10 mouse cellular contexts compared by ENCODE assay signal in genomic region chr14:118690336-118690735, GRCm38 (mm10). TPM values are rescaled to one million over a fixed set of nuclear protein-coding genes. Genes with fewer than 3 reads are reported as not detected.
DNase-seq lines count a peak whose midpoint lies in the region; ATAC-seq and TF ChIP-seq lines count a peak whose summit lies in the region.
"Had no signal": no experiment of that assay in that cellular context is flagged by ENCODE, and none has a peak within 500 bp of the region (broad histone marks: within the 10 kb centered on the region; RNA-seq: fewer than 3 reads in every experiment).

No protein-coding gene starts in this region.

- H3K4me2 ChIP-seq in liver, embryonic 12.5 days: no peak overlapping the region
- H3K4me2 ChIP-seq: liver, embryonic 13.5 days had no signal

- ATAC-seq in liver, embryonic 12.5 days: no peak

- H3K4me1 ChIP-seq in heart, embryonic 10.5 days: 0 out of 2 replicates have a peak, but pooled peaks cover 6% of the 10 kb centered on the region
- H3K4me1 ChIP-seq in liver, embryonic 12.5 days: peaks cover 18% of the 10 kb centered on the region; the same call in 1 of the 2 replicates

- DNase-seq in heart, adult 11 months: peak; percentile 93
- no peak for DNase-seq in heart, embryonic 10.5 days (ENCODE audit: low spot score)
- DNase-seq in liver: no peak
- DNase-seq in brain, embryonic 14.5 days (ENCODE audit: low read depth): peak; percentile 49
- DNase-seq in lung, postnatal 4 days: peak; percentile 22 to 40
- no peak for DNase-seq in thymus, postnatal 36 days
- no peak for DNase-seq in spleen, postnatal 36 days (ENCODE audit: low spot score in 2 of 2)
- DNase-seq: liver, embryonic 13.5 days; retina, postnatal 1 day had no signal

- H3K4me3 ChIP-seq in heart, embryonic 10.5 days: no peak overlapping the region
- no peak overlapping the region for H3K4me3 ChIP-seq in liver, embryonic 12.5 days
- H3K4me3 ChIP-seq: liver, embryonic 13.5 days had no signal

- no peak for TF ChIP-seq CTCF in brain, embryonic 14.5 days (IDR thresholded peaks at IDR 0.05; ENCODE audit: borderline replicate concordance, extremely low read depth, insufficient read depth, insufficient read length)

- no peak for TF ChIP-seq POLR2A in brain, embryonic 14.5 days (IDR thresholded peaks at IDR 0.05; ENCODE audit: borderline replicate concordance, extremely low read depth, insufficient read depth, insufficient read length, poor library complexity, severe bottlenecking)

- WGBS in heart, embryonic 10.5 days: 81% methylated on average over 10 of the region's 10 CpGs
- WGBS in liver, embryonic 12.5 days (ENCODE audit: insufficient replicate concordance): 67% methylated on average over 10 of the region's 10 CpGs

- peak overlapping the region; percentile 31; the same call in 1 of the 2 replicates for H3K9ac ChIP-seq in liver, embryonic 12.5 days
- H3K9ac ChIP-seq: liver, embryonic 13.5 days had no signal

- 0 out of 2 replicates have a peak, but pooled peaks cover 4% of the 10 kb centered on the region for H3K27me3 ChIP-seq in heart, embryonic 10.5 days (ENCODE audit: insufficient read depth, poor library complexity, severe bottlenecking)
- H3K27me3 ChIP-seq in liver, embryonic 12.5 days (replicated peaks): no peaks in the 10 kb centered on the region
- H3K27me3 ChIP-seq: liver, embryonic 13.5 days had no signal

- no peak overlapping the region for H3K27ac ChIP-seq in heart, embryonic 10.5 days
- H3K27ac ChIP-seq in liver, embryonic 12.5 days: no peak overlapping the region
- H3K27ac ChIP-seq: liver, embryonic 13.5 days had no signal

- no peaks in the 10 kb centered on the region for H3K36me3 ChIP-seq in heart, embryonic 10.5 days
- H3K36me3 ChIP-seq in liver, embryonic 12.5 days: no peaks in the 10 kb centered on the region
- H3K36me3 ChIP-seq: liver, embryonic 13.5 days had no signal

- H3K9me3 ChIP-seq in heart, embryonic 10.5 days: no peaks in the 10 kb centered on the region
- no peaks in the 10 kb centered on the region for H3K9me3 ChIP-seq in liver, embryonic 12.5 days (replicated peaks)
- H3K9me3 ChIP-seq: liver, embryonic 13.5 days had no signal

RNA-seq across cellular contexts. Expression of gene Abcc4, which starts 15.7 kb away (rescaled TPM):
- polyA plus RNA-seq in heart, embryonic 10.5 days (2016; fragmentation: Nextera tagmentation; extraction: Ambion mirVana): 1.9 TPM in 2 replicates
- polyA plus RNA-seq in liver, embryonic 12.5 days (2016; fragmentation: Nextera tagmentation; extraction: Ambion mirVana): 3.0 and 3.4 TPM in 2 replicates
- 1.4 and 1.7 TPM in 2 replicates for polyA plus RNA-seq in brain, embryonic 14.5 days (2012; rRNA removed)

Comparison
In these comparisons a context has a peak if more than half of its experiments do, and no peak if none do; other contexts are left out.
1. DNase-seq: peak in heart, adult 11 months (single experiment), brain, embryonic 14.5 days (single experiment) and lung, postnatal 4 days (2 of 2); none in heart, embryonic 10.5 days (single experiment), liver (single experiment), thymus, postnatal 36 days (0 of 2) and spleen, postnatal 36 days (0 of 2).